Mouse (Mus musculus): ENCODE measurements around the gene Snapc1.

Snapc1 gene

DNA sequence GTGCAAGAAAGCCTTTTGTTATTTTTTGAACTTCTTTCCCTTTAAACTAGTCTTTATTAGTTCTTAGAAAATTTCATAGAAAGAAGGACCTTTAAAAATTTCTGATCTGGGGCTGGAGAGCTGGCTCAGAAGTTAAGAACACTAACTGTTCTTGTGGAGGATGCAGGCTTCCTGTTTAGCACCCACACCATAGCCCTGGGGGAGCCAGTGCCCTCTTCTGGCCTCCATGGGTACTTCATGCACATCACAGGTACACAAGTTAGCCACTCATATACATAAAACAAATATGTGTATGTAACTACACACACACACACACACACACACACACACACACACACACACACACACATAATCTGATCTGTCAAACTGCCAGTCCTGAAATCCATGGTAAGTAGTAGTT, 25.3 kb downstream of the Snapc1 start:
- peak in 1 of 2 experiments; percentile 27 for DNase-seq (ENCODE audit: low read depth in 1 of 2, low spot score in 2 of 2)

GRCm38 (mm10) chr12:73996906-73997296, 32.6 kb downstream of the Snapc1 start:
- DNase-seq (ENCODE audit: low read depth in 1 of 2, low spot score in 2 of 2) = no peak

DNA sequence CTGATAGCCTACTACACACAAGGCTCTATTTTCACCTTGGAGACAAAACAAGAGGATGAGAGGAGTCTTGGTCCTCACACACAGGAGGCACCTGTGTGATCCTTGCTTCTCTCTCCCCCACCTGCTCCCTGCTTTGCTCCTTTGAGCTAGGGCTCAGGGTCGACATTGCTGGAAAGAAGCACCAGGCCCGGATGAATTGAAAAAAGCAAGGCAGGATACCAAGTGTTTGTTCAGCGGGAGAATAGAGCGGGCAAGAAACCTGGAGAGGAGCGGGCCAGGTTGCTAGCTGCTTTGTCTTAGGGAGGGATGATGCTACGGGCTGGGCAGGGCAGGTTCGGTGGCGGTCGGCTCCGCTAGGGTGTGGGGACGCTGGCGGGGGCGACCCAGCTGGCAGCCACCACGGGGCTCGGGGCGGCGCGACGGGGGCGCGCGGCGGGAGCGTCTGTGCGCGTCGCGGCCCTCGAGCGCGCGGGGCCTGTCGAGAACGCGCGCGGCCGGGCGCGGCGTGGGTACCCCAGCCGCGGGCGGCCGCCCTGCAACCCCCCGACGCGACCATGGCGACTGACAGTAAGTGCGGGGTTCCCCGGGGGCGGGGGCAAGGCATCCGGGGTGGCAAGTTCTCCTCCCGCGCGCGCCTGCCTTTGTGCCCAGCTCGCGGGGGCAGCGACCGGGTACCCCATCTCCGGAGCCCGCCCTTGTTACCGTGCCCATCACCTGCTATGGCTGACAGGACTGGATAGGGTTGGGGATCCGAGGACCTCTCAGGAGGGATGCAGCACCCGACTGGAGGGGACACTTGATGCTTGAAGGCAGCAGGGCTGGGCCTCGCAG, 33.2 kb downstream of the Snapc1 start, which contains the start of gene Syt16:
Gene Syt16, plus strand, starts transcription at position 365 of the 831 bp plus-strand sequence.
- DNase-seq (ENCODE audit: low read depth in 1 of 2, low spot score in 2 of 2) = no peak

- no peak for DNase-seq (ENCODE audit: low read depth in 1 of 2, low spot score in 2 of 2)
Observed at GRCm38 (mm10) chr12:73998128-73998456, 33.8 kb downstream of the Snapc1 start.

GRCm38 (mm10) chr12:74002449-74002848, 38.2 kb downstream of the Snapc1 start:
- no peak for DNase-seq (ENCODE audit: low read depth in 1 of 2, low spot score in 2 of 2)

DNA sequence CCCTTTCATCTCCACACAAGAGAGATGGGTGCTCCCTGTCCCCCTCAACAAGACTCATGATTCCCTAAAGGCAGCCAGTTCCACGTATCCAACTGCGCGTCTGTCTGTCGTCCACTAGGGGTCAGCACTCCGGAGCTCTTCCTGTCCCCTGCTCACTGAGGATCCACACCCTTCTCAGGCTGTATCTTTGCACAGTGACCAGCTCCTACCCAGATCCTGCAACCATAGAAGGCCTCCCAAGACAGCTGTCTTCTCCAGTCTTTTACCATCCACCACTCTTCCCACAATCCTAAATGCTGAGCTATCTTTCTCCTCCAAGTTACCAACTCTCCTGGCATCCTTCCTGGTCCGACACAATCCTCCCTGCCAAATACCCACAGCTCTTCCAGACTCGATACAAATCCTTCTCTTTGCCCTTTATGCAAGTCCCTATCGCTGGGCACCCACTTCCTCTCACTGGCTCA, 45.2 kb downstream of the Snapc1 start:
- no peak for DNase-seq (ENCODE audit: low read depth in 1 of 2, low spot score in 2 of 2)

DNA sequence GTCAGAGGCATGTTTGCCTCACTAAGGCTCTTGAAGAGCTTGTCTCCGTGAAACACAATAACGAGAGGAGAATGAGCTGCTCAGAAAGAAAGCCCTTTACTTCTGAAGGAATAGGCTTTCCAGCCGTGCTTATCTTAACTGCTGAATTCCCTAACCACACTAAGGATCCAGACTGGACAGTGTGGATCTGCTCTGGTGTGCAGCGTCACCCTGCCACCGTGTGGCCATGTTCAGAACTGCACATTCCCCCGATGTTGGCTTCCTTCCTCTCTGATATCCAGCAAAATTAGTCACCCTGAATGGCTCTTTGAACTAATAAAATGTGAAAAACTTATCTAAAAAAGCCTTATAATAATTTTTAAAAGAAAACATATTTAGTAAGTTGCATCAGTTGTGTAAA, 49.5 kb downstream of the Snapc1 start:
- DNase-seq (ENCODE audit: low read depth in 1 of 2, low spot score in 2 of 2) = peak in 1 of 2 experiments; percentile 13

GRCm38 (mm10) chr12:74014739-74015270, 50.5 kb downstream of the Snapc1 start:
- DNase-seq (ENCODE audit: low read depth in 1 of 2, low spot score in 2 of 2) = no peak

DNA sequence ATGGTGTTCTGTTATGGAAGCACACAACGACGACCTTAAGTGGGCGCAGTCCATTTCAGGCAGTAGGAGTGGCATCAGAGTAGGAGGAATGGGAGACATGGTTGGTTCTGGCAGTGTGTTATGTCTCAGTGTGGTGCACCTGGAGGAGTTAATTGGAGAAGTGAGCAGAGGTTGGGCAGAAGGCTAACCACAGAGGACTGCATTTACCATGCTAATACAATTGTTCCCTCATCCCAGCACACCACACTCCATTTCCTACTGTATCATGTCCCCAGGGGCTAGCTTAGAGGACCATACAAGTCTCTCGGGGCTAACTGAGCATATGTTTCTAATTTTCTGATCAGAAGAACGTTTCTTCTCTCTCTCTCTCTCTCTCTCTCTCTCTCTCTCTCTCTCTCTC, 51.2 kb downstream of the Snapc1 start:
- DNase-seq (ENCODE audit: low read depth in 1 of 2, low spot score in 2 of 2) = no peak

DNA sequence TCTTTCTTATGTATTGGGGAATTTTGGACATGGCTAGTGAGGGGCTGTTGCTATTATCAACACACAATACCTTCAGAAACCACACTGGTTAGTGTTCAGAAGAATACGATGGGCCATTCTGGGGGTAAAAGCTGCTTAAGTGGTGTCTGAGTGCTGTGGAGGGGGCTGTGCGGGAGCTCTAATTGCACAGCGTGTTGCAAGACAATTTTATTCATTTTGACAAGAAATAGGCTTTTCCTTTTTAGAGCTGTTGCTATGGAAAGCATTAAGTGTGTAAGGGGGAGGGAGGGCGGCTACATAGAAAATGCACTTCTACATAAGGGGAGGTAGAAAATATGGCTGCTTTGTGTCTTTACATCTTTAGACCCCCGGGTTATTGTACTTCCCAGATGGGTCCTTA, 59.0 kb downstream of the Snapc1 start:
- DNase-seq (ENCODE audit: low read depth in 1 of 2, low spot score in 2 of 2) = no peak

GRCm38 (mm10) chr12:74024912-74025311, 60.6 kb downstream of the Snapc1 start:
- no peak for DNase-seq (ENCODE audit: low read depth in 1 of 2, low spot score in 2 of 2)

Measured in monocyte, adult 2 months (primary cell).